Mouse (Mus musculus) ZHBTc4 (cell line): Measurements from ENCODE around the gene Vmn2r103.

Experiments used
- DNase-seq: peaks from one replicate; pipeline ENCODE4 v3.0.0-alpha.2; 2011; ENCODE audit warnings: low read depth, low spot score

Vmn2r103 gene

DNA sequence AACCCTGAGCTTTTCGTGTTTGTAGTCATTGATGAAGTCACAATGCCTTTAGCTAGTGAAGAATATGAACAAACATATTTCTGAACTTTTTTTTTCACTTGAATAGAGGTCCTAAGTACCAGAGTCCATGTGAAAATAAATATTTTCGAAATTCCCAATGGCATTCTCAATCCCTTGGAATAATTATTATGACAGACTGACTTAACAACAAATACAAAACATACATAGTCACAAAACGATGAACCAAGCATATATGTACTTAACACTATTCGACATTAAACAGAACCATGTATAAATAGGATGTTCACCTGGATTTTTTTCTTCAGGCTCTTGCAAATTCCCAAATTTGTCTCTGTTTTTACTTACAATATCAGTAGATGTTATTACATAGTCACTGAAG lies at the start of gene Vmn2r103:
Gene Vmn2r103 (plus strand): TSS at position 301 of the 400 bp plus-strand sequence.
- DNase-seq = no peak

DNA sequence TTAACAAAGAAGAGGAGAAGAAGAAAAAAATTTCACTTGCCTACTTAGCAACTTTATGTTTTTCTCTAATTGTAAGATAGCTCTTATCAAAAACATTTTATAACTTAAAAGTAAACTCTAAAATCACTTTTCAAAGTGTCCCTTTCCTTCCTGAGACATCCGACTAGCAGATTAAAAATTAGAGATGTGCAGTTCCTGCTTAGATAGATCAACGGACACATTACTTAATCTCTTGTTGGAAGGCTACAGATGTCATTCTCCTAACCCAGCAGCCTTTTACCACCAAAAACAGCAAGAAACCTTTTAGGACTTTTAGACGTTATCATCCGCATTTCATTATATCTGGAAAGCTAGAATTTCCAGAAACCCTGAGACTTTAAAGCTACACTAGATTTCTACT lies 5.8 kb downstream of the Vmn2r103 start:
- no peak for DNase-seq

- DNase-seq = no peak
These were observed 16.1 kb downstream of the Vmn2r103 start for GRCm38 (mm10) chr17:19789248-19789647.
